Mouse (Mus musculus): ENCODE data around the gene Gle1.

DNA sequence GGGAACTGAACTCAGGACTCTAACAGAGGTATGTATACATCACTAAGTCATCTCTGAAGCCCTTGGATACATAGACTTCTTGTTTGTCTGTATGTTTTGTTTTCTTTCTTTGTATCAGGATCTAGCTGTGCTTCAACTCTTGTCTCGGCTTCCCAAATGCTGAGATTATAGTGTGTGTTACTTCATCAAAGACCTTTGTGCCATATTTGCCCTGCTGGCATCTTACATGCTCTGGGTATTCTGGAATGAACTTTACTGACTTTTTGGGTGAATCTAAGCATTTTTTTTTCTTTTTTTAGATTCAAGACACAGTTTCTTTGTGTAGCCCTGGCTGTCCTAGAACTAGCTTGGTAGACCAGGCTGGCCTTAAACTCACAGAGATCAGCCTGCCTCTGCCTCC is 45.4 kb downstream of the Gle1 start:
- no peak for TF ChIP-seq CTCF (IDR thresholded peaks at IDR 0.05; ENCODE audit: low read depth, low read length)
- TF ChIP-seq POLR2A (IDR thresholded peaks at IDR 0.05; ENCODE audit: extremely low read depth, insufficient read depth, low read length), result no peak

Measured in liver, adult 2 months (tissue).